Mouse (Mus musculus): Measurements from ENCODE around the gene Elavl3. TPM values are rescaled to one million over a fixed set of nuclear protein-coding genes. Genes with fewer than 3 reads are reported as not detected.

Elavl3 gene
- polyA plus RNA-seq, 1 experiment from 2014 or later, result 0.04 TPM

DNA sequence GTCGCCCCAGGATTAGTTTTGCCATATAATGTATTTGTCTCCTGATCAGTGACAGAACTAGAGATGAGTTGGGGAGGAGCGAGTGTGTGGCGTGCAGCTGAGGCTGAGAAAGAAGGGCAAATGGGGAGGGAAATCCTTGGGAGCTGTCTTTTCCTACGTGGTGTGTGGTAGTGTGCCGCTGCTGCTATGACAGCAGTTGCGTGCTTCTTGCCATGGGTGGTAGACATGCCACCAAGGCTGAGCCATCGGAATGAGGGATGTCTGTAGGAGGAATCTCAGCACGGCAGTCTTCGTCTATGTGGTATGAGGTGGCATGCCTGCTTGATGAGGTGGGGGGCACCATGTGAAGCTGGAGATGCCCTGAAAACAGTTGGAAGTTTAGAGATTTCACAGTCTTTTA is 21.4 kb downstream of the Elavl3 start:
- H3K36me3 ChIP-seq (ENCODE audit: control insufficient read depth, insufficient read depth), result no peaks in the 10 kb centered on the region
- WGBS (ENCODE audit: insufficient replicate concordance), result 72% methylated on average over 9 of the region's 9 CpGs
- no peaks in the 10 kb centered on the region for H3K9me3 ChIP-seq (replicated peaks; ENCODE audit: control insufficient read depth, low read length)
- no peak overlapping the region for H3K9ac ChIP-seq (ENCODE audit: low read depth, low read length)
- H3K4me2 ChIP-seq (ENCODE audit: low read depth, low read length), result no peak overlapping the region
- H3K4me3 ChIP-seq (ENCODE audit: low read depth, low read length), result no peak overlapping the region
- no peaks in the 10 kb centered on the region for H3K4me1 ChIP-seq (ENCODE audit: control insufficient read depth, low read depth, low read length)
- no peak overlapping the region for H3K27ac ChIP-seq (ENCODE audit: low read length)
- H3K27me3 ChIP-seq (ENCODE audit: control insufficient read depth, insufficient read depth, low read depth, low read length), result no peaks in the 10 kb centered on the region
- ATAC-seq (ENCODE audit: low read depth), result no peak

- no peak overlapping the region for H3K9ac ChIP-seq (ENCODE audit: low read depth, low read length)
- H3K9me3 ChIP-seq (replicated peaks; ENCODE audit: control insufficient read depth, low read length), result no peaks in the 10 kb centered on the region
- no peak overlapping the region for H3K4me3 ChIP-seq (ENCODE audit: low read depth, low read length)
- ATAC-seq (ENCODE audit: low read depth), result no peak
- 31% methylated on average over 7 of the region's 7 CpGs for WGBS (ENCODE audit: insufficient replicate concordance)
- H3K27ac ChIP-seq (ENCODE audit: low read length), result no peak overlapping the region
- H3K4me2 ChIP-seq (ENCODE audit: low read depth, low read length), result no peak overlapping the region
- no peaks in the 10 kb centered on the region for H3K27me3 ChIP-seq (ENCODE audit: control insufficient read depth, insufficient read depth, low read depth, low read length)
- no peaks in the 10 kb centered on the region for H3K4me1 ChIP-seq (ENCODE audit: control insufficient read depth, low read depth, low read length)
- H3K36me3 ChIP-seq (ENCODE audit: control insufficient read depth, insufficient read depth), result no peaks in the 10 kb centered on the region
Observed at GRCm38 (mm10) chr9:22028467-22028866, 23.4 kb downstream of the Elavl3 start.

GRCm38 (mm10) chr9:22024592-22024991 is 27.2 kb downstream of the Elavl3 start:
- Histone ChIP-seq H3K4me2 (ENCODE audit: low read depth, low read length) (no peak overlapping the region), H3K9ac (ENCODE audit: low read depth, low read length) (no peak overlapping the region), H3K9me3 (replicated peaks; ENCODE audit: control insufficient read depth, low read length) (no peaks in the 10 kb centered on the region), H3K27ac (ENCODE audit: low read length) (no peak overlapping the region), H3K4me1 (ENCODE audit: control insufficient read depth, low read depth, low read length) (no peaks in the 10 kb centered on the region), H3K27me3 (ENCODE audit: control insufficient read depth, insufficient read depth, low read depth, low read length) (no peaks in the 10 kb centered on the region), H3K4me3 (ENCODE audit: low read depth, low read length) (no peak overlapping the region), H3K36me3 (ENCODE audit: control insufficient read depth, insufficient read depth) (no peaks in the 10 kb centered on the region)
- 53% methylated on average over 8 of the region's 8 CpGs for WGBS (ENCODE audit: insufficient replicate concordance)
- ATAC-seq (ENCODE audit: low read depth), result peak; percentile 41; the same call in 1 of the 2 replicates

GRCm38 (mm10) chr9:22017208-22017825 is 34.5 kb downstream of the Elavl3 start:
- no peak overlapping the region for H3K9ac ChIP-seq (ENCODE audit: low read depth, low read length)
- no peak overlapping the region for H3K4me3 ChIP-seq (ENCODE audit: low read depth, low read length)
- no peaks in the 10 kb centered on the region for H3K9me3 ChIP-seq (replicated peaks; ENCODE audit: control insufficient read depth, low read length)
- H3K4me2 ChIP-seq (ENCODE audit: low read depth, low read length), result no peak overlapping the region
- 57% methylated on average over 7 of the region's 7 CpGs for WGBS (ENCODE audit: insufficient replicate concordance)
- H3K27me3 ChIP-seq (ENCODE audit: control insufficient read depth, insufficient read depth, low read depth, low read length), result no peaks in the 10 kb centered on the region
- peaks cover 16% of the 10 kb centered on the region for H3K36me3 ChIP-seq (ENCODE audit: control insufficient read depth, insufficient read depth)
- H3K4me1 ChIP-seq (ENCODE audit: control insufficient read depth, low read depth, low read length), result no peaks in the 10 kb centered on the region
- H3K27ac ChIP-seq (ENCODE audit: low read length), result no peak overlapping the region
- ATAC-seq (ENCODE audit: low read depth), result peak; percentile 76

GRCm38 (mm10) chr9:22016245-22016644 is 35.6 kb downstream of the Elavl3 start:
- ATAC-seq (ENCODE audit: low read depth), result no peak
- no peaks in the 10 kb centered on the region for H3K9me3 ChIP-seq (replicated peaks; ENCODE audit: control insufficient read depth, low read length)
- H3K9ac ChIP-seq (ENCODE audit: low read depth, low read length), result no peak overlapping the region
- H3K4me3 ChIP-seq (ENCODE audit: low read depth, low read length), result no peak overlapping the region
- H3K27me3 ChIP-seq (ENCODE audit: control insufficient read depth, insufficient read depth, low read depth, low read length), result no peaks in the 10 kb centered on the region
- no peaks in the 10 kb centered on the region for H3K4me1 ChIP-seq (ENCODE audit: control insufficient read depth, low read depth, low read length)
- peaks cover 24% of the 10 kb centered on the region for H3K36me3 ChIP-seq (ENCODE audit: control insufficient read depth, insufficient read depth)
- no peak overlapping the region for H3K4me2 ChIP-seq (ENCODE audit: low read depth, low read length)
- H3K27ac ChIP-seq (ENCODE audit: low read length), result no peak overlapping the region
- WGBS (ENCODE audit: insufficient replicate concordance), result 58% methylated on average over 10 of the region's 10 CpGs

- Histone ChIP-seq H3K27ac (ENCODE audit: low read length) (no peak overlapping the region), H3K4me3 (ENCODE audit: low read depth, low read length) (no peak overlapping the region), H3K36me3 (ENCODE audit: control insufficient read depth, insufficient read depth) (peaks cover 34% of the 10 kb centered on the region), H3K27me3 (ENCODE audit: control insufficient read depth, insufficient read depth, low read depth, low read length) (no peaks in the 10 kb centered on the region), H3K9me3 (replicated peaks; ENCODE audit: control insufficient read depth, low read length) (no peaks in the 10 kb centered on the region), H3K9ac (ENCODE audit: low read depth, low read length) (no peak overlapping the region), H3K4me1 (ENCODE audit: control insufficient read depth, low read depth, low read length) (no peaks in the 10 kb centered on the region), H3K4me2 (ENCODE audit: low read depth, low read length) (no peak overlapping the region)
- WGBS (ENCODE audit: insufficient replicate concordance), result 85% methylated on average over 13 of the region's 13 CpGs
- ATAC-seq (ENCODE audit: low read depth), result no peak
Observed at GRCm38 (mm10) chr9:22012731-22013130, 39.1 kb downstream of the Elavl3 start.

DNA sequence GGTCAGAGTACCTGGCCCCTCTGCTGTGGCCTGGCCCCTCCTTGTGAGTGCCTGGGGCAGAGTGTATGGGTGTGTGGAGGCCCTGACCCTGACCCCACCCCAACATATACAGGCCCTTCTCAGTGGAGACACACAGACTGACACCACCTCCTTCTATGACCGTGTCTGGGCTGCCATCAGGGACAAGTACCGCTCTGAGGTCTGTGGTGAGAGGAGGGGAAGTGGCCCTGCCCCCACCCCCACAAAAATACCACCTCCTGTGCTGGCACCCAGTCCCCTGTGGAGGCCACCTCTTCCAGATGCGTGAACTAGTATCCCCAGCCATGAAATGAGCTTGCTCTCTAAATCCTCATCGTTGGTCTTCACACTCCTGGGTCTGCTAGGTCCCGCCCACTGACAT is 40.8 kb downstream of the Elavl3 start:
- no peak overlapping the region for H3K4me3 ChIP-seq (ENCODE audit: low read depth, low read length)
- no peak overlapping the region for H3K4me2 ChIP-seq (ENCODE audit: low read depth, low read length)
- no peak overlapping the region for H3K27ac ChIP-seq (ENCODE audit: low read length)
- H3K4me1 ChIP-seq (ENCODE audit: control insufficient read depth, low read depth, low read length), result no peaks in the 10 kb centered on the region
- 0 out of 2 replicates have a peak, but pooled peaks have one; percentile 27 for ATAC-seq (ENCODE audit: low read depth)
- H3K9ac ChIP-seq (ENCODE audit: low read depth, low read length), result no peak overlapping the region
- H3K36me3 ChIP-seq (ENCODE audit: control insufficient read depth, insufficient read depth), result peaks cover 42% of the 10 kb centered on the region
- 48% methylated on average over 5 of the region's 5 CpGs for WGBS (ENCODE audit: insufficient replicate concordance)
- H3K27me3 ChIP-seq (ENCODE audit: control insufficient read depth, insufficient read depth, low read depth, low read length), result no peaks in the 10 kb centered on the region
- H3K9me3 ChIP-seq (replicated peaks; ENCODE audit: control insufficient read depth, low read length), result no peaks in the 10 kb centered on the region

DNA sequence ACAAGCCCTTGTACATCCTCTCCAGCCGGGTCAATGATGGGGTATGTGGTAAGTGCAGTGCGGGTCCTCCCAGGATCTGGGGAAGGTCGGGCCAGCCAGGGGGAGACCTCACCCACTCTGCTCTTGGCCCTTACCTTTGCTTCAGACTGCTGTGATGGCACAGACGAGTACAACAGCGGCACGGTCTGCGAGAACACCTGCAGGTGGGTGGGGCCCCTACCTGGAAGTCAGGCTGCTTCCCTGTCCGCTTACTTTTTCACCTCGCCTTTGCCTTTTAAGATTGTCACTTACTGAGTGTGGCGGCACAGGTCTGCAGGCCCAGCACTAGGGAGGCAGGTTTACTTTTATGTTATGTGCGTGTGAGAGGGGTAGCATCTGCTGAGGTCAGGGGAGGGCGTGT is 47.3 kb downstream of the Elavl3 start:
- Histone ChIP-seq H3K4me1 (ENCODE audit: control insufficient read depth, low read depth, low read length) (peaks cover 15% of the 10 kb centered on the region), H3K27ac (ENCODE audit: low read length) (no peak overlapping the region), H3K4me3 (ENCODE audit: low read depth, low read length) (no peak overlapping the region), H3K9me3 (replicated peaks; ENCODE audit: control insufficient read depth, low read length) (no peaks in the 10 kb centered on the region), H3K9ac (ENCODE audit: low read depth, low read length) (no peak overlapping the region), H3K27me3 (ENCODE audit: control insufficient read depth, insufficient read depth, low read depth, low read length) (no peaks in the 10 kb centered on the region), H3K36me3 (ENCODE audit: control insufficient read depth, insufficient read depth) (peaks cover 18% of the 10 kb centered on the region), H3K4me2 (ENCODE audit: low read depth, low read length) (no peak overlapping the region)
- no peak for ATAC-seq (ENCODE audit: low read depth)
- WGBS (ENCODE audit: insufficient replicate concordance), result 85% methylated on average over 12 of the region's 12 CpGs

- peak overlapping the region; percentile 67 for H3K27ac ChIP-seq (ENCODE audit: low read length)
- ATAC-seq (ENCODE audit: low read depth), result peak; percentile 7; the same call in 1 of the 2 replicates
- H3K4me1 ChIP-seq (ENCODE audit: control insufficient read depth, low read depth, low read length), result peaks cover 15% of the 10 kb centered on the region
- peaks cover 9% of the 10 kb centered on the region for H3K36me3 ChIP-seq (ENCODE audit: control insufficient read depth, insufficient read depth)
- no peaks in the 10 kb centered on the region for H3K27me3 ChIP-seq (ENCODE audit: control insufficient read depth, insufficient read depth, low read depth, low read length)
- under 1% methylated on average over 18 of the region's 18 CpGs for WGBS (ENCODE audit: insufficient replicate concordance)
- H3K4me3 ChIP-seq (ENCODE audit: low read depth, low read length), result peak overlapping the region; percentile 76
- H3K9ac ChIP-seq (ENCODE audit: low read depth, low read length), result peak overlapping the region; percentile 61
- no peaks in the 10 kb centered on the region for H3K9me3 ChIP-seq (replicated peaks; ENCODE audit: control insufficient read depth, low read length)
- peak overlapping the region; percentile 90 for H3K4me2 ChIP-seq (ENCODE audit: low read depth, low read length)
Observed at GRCm38 (mm10) chr9:22003163-22003554, 48.7 kb downstream of the Elavl3 start.

All from liver, embryonic 16.5 days (tissue).